Mouse (Mus musculus) liver, postnatal 0 days (tissue): ENCODE measurements at regions not wholly inside any gene's neighbourhood (a gene's known extent, or its start where the extent isn't known, plus 50 kb on each side); places are given as distances from the start of the nearest gene placed in this dataset.

Source experiments
- CTCF ChIP-seq: sonication (generic); IDR thresholded peaks from 2 replicates; pipeline ENCODE4 v1.5.1; 2016; ENCODE audit warnings: antibody characterized with exemption, low read depth
- EP300 ChIP-seq: IDR thresholded peaks from 2 replicates; pipeline ENCODE4 v1.6.1; 2016; ENCODE audit warnings: antibody characterized with exemption, low read depth, mild to moderate bottlenecking

DNA sequence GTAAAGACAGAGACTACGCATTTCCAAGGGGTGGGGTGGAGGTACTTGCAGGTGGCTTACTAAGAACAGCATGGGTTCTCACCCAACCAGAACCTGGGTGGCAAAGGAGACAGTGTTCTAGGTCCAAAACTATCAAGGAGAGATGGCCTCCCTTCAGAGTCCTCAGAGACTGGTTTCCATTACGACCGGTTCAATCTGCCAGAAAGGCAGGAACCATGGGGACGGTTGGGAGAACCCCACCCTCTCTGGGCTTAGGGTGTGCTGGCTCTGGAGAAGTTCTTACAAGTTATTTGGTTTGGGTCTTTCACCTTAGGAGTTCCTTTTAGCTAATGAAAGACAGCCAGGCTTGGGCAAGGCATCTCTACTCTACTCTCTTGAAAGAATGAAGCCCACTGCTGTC, 79.2 kb downstream of the Cdca7 start:
- no peak for TF ChIP-seq CTCF
- no peak for TF ChIP-seq EP300
